In genomic region chr7:45234922-45235571, GRCm38 (mm10) we compare ENCODE assay signal across 9 mouse cellular contexts. TPM values are rescaled to one million over a fixed set of nuclear protein-coding genes. Genes with fewer than 3 reads are reported as not detected.
DNase-seq lines count a peak whose midpoint lies in the region; ATAC-seq lines count a peak whose summit lies in the region.
"Had no signal": no experiment of that assay in that cellular context is flagged by ENCODE, and none has a peak within 500 bp of the region (broad histone marks: within the 10 kb centered on the region; RNA-seq: fewer than 3 reads in every experiment).

No protein-coding gene starts in this region.

- peak overlapping the region; percentile 59 for H3K4me2 ChIP-seq in heart, embryonic 13.5 days

- ATAC-seq in erythroblast, adult 5-6 weeks (replicated peaks; ENCODE audit: low FRiP score, poor library complexity, severe bottlenecking), result no peak
- peak; percentile 51 for ATAC-seq in heart, embryonic 13.5 days (ENCODE audit: extremely low read depth, insufficient number of reproducible peaks, low FRiP score, low TSS enrichment)
- no peak for ATAC-seq in megakaryocyte-erythroid progenitor cell, adult 5-6 weeks (replicated peaks; ENCODE audit: low FRiP score, low TSS enrichment, poor library complexity, severe bottlenecking)

- peak overlapping the region; percentile 74 for H3K27ac ChIP-seq in heart, embryonic 13.5 days (replicated peaks)

- peaks cover 48% of the 10 kb centered on the region for H3K4me1 ChIP-seq in erythroblast, embryonic 14.5 days (ENCODE audit: control insufficient read depth)
- peaks cover 56% of the 10 kb centered on the region for H3K4me1 ChIP-seq in heart, embryonic 13.5 days

- H3K4me3 ChIP-seq in erythroblast, embryonic 14.5 days (replicated peaks), result peak overlapping the region; percentile 8
- peak overlapping the region; percentile 38 for H3K4me3 ChIP-seq in heart, embryonic 13.5 days

- no peaks in the 10 kb centered on the region for H3K36me3 ChIP-seq in erythroblast, embryonic 14.5 days (ENCODE audit: control insufficient read depth)
- H3K36me3 ChIP-seq in heart, embryonic 13.5 days, result peaks cover 36% of the 10 kb centered on the region

- H3K27me3 ChIP-seq in erythroblast, embryonic 14.5 days (ENCODE audit: control insufficient read depth), result peaks cover 12% of the 10 kb centered on the region; the same call in 1 of the 2 replicates
- peaks cover 31% of the 10 kb centered on the region for H3K27me3 ChIP-seq in heart, embryonic 13.5 days (replicated peaks)

- no peaks in the 10 kb centered on the region for H3K9me3 ChIP-seq in erythroblast, embryonic 14.5 days (ENCODE audit: control insufficient read depth, low read length)
- H3K9me3 ChIP-seq in heart, embryonic 13.5 days, result no peaks in the 10 kb centered on the region

- 2% methylated on average over 21 of the region's 21 CpGs for WGBS in heart, embryonic 13.5 days

- peak overlapping the region; percentile 72 for H3K9ac ChIP-seq in heart, embryonic 13.5 days

- DNase-seq in embryo, embryonic 10.5 days (ENCODE audit: low spot score), result peak; percentile 81
- peak; percentile 63 for DNase-seq in kidney, postnatal 10 days
- peak; percentile 58 for DNase-seq in lung, postnatal 25 days (ENCODE audit: low spot score)
- no peak for DNase-seq in cerebellum, adult 9-10 months

RNA-seq across cellular contexts. Expression of gene Cd37, which starts 3.9 kb away (rescaled TPM):
- 0.70 and 1.2 TPM in 2 replicates for polyA plus RNA-seq in erythroblast, embryonic 14.5 days (2012)
- total RNA-seq in erythroblast, adult 5-6 weeks (2015; ENCODE audit: low replicate concordance), result 38.9 and 50.1 TPM in 2 replicates
- 18.7 and 20.7 TPM in 2 replicates for total RNA-seq in erythroblast, adult 5-6 weeks (2017; ENCODE audit: low replicate concordance)
- 1.7 and 2.4 TPM in 2 replicates for polyA plus RNA-seq in heart, embryonic 13.5 days (2015; fragmentation: Nextera tagmentation; extraction: Ambion mirVana)
- total RNA-seq in megakaryocyte-erythroid progenitor cell, adult 5-6 weeks (2014; fragmentation: Nextera tagmentation), result 83.5 and 91.4 TPM in 2 replicates
- total RNA-seq in megakaryocyte-erythroid progenitor cell, adult 5-6 weeks (2017), result 27.2 and 28.4 TPM in 2 replicates

RNA-seq across cellular contexts. Expression of gene Slc6a16, which starts 5.8 kb away (rescaled TPM):
- polyA plus RNA-seq in erythroblast, embryonic 14.5 days (2012), result not detected in 2 replicates
- total RNA-seq in erythroblast, adult 5-6 weeks (2015; ENCODE audit: low replicate concordance), result not detected in 2 replicates
- not detected in 2 replicates for total RNA-seq in erythroblast, adult 5-6 weeks (2017; ENCODE audit: low replicate concordance)
- 0.27 and 0.41 TPM in 2 replicates for polyA plus RNA-seq in heart, embryonic 13.5 days (2015; fragmentation: Nextera tagmentation; extraction: Ambion mirVana)
- not detected in 2 replicates for total RNA-seq in megakaryocyte-erythroid progenitor cell, adult 5-6 weeks (2014; fragmentation: Nextera tagmentation)
- total RNA-seq in megakaryocyte-erythroid progenitor cell, adult 5-6 weeks (2017), result not detected in 2 replicates
- polyA plus RNA-seq: C2C12 had no signal

RNA-seq across cellular contexts. Expression of gene Tead2, which starts 19.5 kb away (rescaled TPM):
- 0.06 and 0.10 TPM in 2 replicates for polyA plus RNA-seq in erythroblast, embryonic 14.5 days (2012)
- total RNA-seq in erythroblast, adult 5-6 weeks (2015; ENCODE audit: low replicate concordance), result not detected in 2 replicates
- 0.42 and 0.51 TPM in 2 replicates for total RNA-seq in erythroblast, adult 5-6 weeks (2017; ENCODE audit: low replicate concordance)
- polyA plus RNA-seq in heart, embryonic 13.5 days (2015; fragmentation: Nextera tagmentation; extraction: Ambion mirVana), result 127 and 139 TPM in 2 replicates
- not detected in 2 replicates for total RNA-seq in megakaryocyte-erythroid progenitor cell, adult 5-6 weeks (2014; fragmentation: Nextera tagmentation)
- total RNA-seq in megakaryocyte-erythroid progenitor cell, adult 5-6 weeks (2017), result not detected in 2 replicates

RNA-seq across cellular contexts. Expression of gene Dkkl1, which starts 23.1 kb away (rescaled TPM):
- 0.55 and 0.60 TPM in 2 replicates for polyA plus RNA-seq in erythroblast, embryonic 14.5 days (2012)
- total RNA-seq in erythroblast, adult 5-6 weeks (2015; ENCODE audit: low replicate concordance), result 6.3 and 20.8 TPM in 2 replicates
- 0.56 TPM in 1 of 2 replicates, not detected in the other for total RNA-seq in erythroblast, adult 5-6 weeks (2017; ENCODE audit: low replicate concordance)
- 1.5 and 1.7 TPM in 2 replicates for polyA plus RNA-seq in heart, embryonic 13.5 days (2015; fragmentation: Nextera tagmentation; extraction: Ambion mirVana)
- 32.2 and 40.5 TPM in 2 replicates for total RNA-seq in megakaryocyte-erythroid progenitor cell, adult 5-6 weeks (2014; fragmentation: Nextera tagmentation)
- 16.4 and 32.1 TPM in 2 replicates for total RNA-seq in megakaryocyte-erythroid progenitor cell, adult 5-6 weeks (2017)

RNA-seq across cellular contexts. Expression of gene Ccdc155, which starts 30.4 kb away (rescaled TPM):
- 0.05 TPM in 1 of 2 replicates, not detected in the other for polyA plus RNA-seq in erythroblast, embryonic 14.5 days (2012)
- not detected in 2 replicates for total RNA-seq in erythroblast, adult 5-6 weeks (2015; ENCODE audit: low replicate concordance)
- not detected in 2 replicates for total RNA-seq in erythroblast, adult 5-6 weeks (2017; ENCODE audit: low replicate concordance)
- polyA plus RNA-seq in heart, embryonic 13.5 days (2015; fragmentation: Nextera tagmentation; extraction: Ambion mirVana), result 0.51 and 0.74 TPM in 2 replicates
- total RNA-seq in megakaryocyte-erythroid progenitor cell, adult 5-6 weeks (2014; fragmentation: Nextera tagmentation), result 0.89 and 2.0 TPM in 2 replicates
- total RNA-seq in megakaryocyte-erythroid progenitor cell, adult 5-6 weeks (2017), result 0.52 and 1.1 TPM in 2 replicates
- polyA plus RNA-seq: C2C12 had no signal
